Comparison of ENCODE assay signal across 9 mouse cellular contexts in genomic region chr10:37342675-37343074, GRCm38 (mm10).
DNase-seq lines count a peak whose midpoint lies in the region; ATAC-seq and TF ChIP-seq lines count a peak whose summit lies in the region.
"Had no signal": no experiment of that assay in that cellular context is flagged by ENCODE, and none has a peak within 500 bp of the region (broad histone marks: within the 10 kb centered on the region; RNA-seq: fewer than 3 reads in every experiment).

No protein-coding gene starts in this region.

- H3K4me2 ChIP-seq in lung, postnatal 0 days (replicated peaks; ENCODE audit: low read depth, low read length) = no peak overlapping the region
- no peak overlapping the region for H3K4me2 ChIP-seq in myocyte (ENCODE audit: low read depth)

- no peaks in the 10 kb centered on the region for H3K79me2 ChIP-seq in myocyte (ENCODE audit: control insufficient read depth, insufficient read depth)

- TF ChIP-seq CTCF in lung, postnatal 0 days (IDR thresholded peaks at IDR 0.05) = no peak
- TF ChIP-seq CTCF in cerebellum, adult 2 months (IDR thresholded peaks at IDR 0.05; ENCODE audit: borderline replicate concordance, insufficient read depth, low read depth, low read length) = no peak

- H3K4me3 ChIP-seq in lung, postnatal 0 days (ENCODE audit: low read depth, low read length) = no peak overlapping the region
- no peak overlapping the region for H3K4me3 ChIP-seq in cerebellum, adult 2 months (replicated peaks; ENCODE audit: insufficient read depth, low read depth, low read length)
- no peak overlapping the region for H3K4me3 ChIP-seq in myocyte

- H3ac ChIP-seq in myocyte (ENCODE audit: control insufficient read depth, insufficient read length) = no peak overlapping the region

- TF ChIP-seq POLR2A in cerebellum, adult 2 months (IDR thresholded peaks at IDR 0.05; ENCODE audit: borderline replicate concordance, insufficient read depth, low read length) = no peak
- TF ChIP-seq POLR2A in myocyte (IDR thresholded peaks at IDR 0.05; ENCODE audit: insufficient read length, low read depth) = no peak

- H3K9ac ChIP-seq in lung, postnatal 0 days (replicated peaks; ENCODE audit: low read depth) = no peak overlapping the region

- no peak overlapping the region for H3K27ac ChIP-seq in lung, postnatal 0 days (ENCODE audit: low read length)
- H3K27ac ChIP-seq in cerebellum, adult 2 months (ENCODE audit: insufficient read depth, low read length) = no peak overlapping the region

- TF ChIP-seq EP300 in lung, postnatal 0 days (IDR thresholded peaks at IDR 0.05) = no peak

- H3K4me1 ChIP-seq in lung, postnatal 0 days (ENCODE audit: insufficient read depth, low read depth, low read length) = no peaks in the 10 kb centered on the region
- peaks cover 9% of the 10 kb centered on the region; the same call in 1 of the 2 replicates for H3K4me1 ChIP-seq in cerebellum, adult 2 months (ENCODE audit: control insufficient read depth, insufficient read depth, low read length)

- H3K36me3 ChIP-seq in lung, postnatal 0 days (ENCODE audit: insufficient read depth, low read length) = no peaks in the 10 kb centered on the region
- H3K36me3 ChIP-seq in myocyte (ENCODE audit: control insufficient read depth, insufficient read depth) = no peaks in the 10 kb centered on the region

- no peaks in the 10 kb centered on the region for H3K9me3 ChIP-seq in lung, postnatal 0 days (ENCODE audit: low read length)

- peak; percentile 21 to 51 for DNase-seq in heart, adult 18-20 months
- DNase-seq in heart, postnatal 14 days = no peak
- peak; percentile 46 for DNase-seq in lung, postnatal 0 days (ENCODE audit: low spot score)
- no peak for DNase-seq in lung, postnatal 25 days (ENCODE audit: low spot score)
- DNase-seq in cerebellum, adult 2 months = peak; percentile 50 to 85
- no peak for DNase-seq in thymus, postnatal 4 days
- no peak for DNase-seq in urinary bladder, postnatal 4 days (ENCODE audit: low spot score in 2 of 2)
- DNase-seq: lung, postnatal 10 days had no signal

- intact Hi-C loops in heart, postnatal 14 days (cut with DNase I) = no loop called here

- no peaks in the 10 kb centered on the region for H3K27me3 ChIP-seq in lung, postnatal 0 days (replicated peaks; ENCODE audit: insufficient read depth, low read length)
- H3K27me3 ChIP-seq in cerebellum, adult 2 months (ENCODE audit: control insufficient read depth, insufficient read depth, low read length) = no peaks in the 10 kb centered on the region
- H3K27me3 ChIP-seq in myocyte (ENCODE audit: control insufficient read depth, insufficient read depth, insufficient read length) = no peaks in the 10 kb centered on the region

- peak; percentile 41 for ATAC-seq in lung, postnatal 0 days

TF ChIP-seq in myocyte, 11 proteins besides CTCF, POLR2A, EP300 and RAD21:
- TF ChIP-seq E2F4 (IDR thresholded peaks at IDR 0.05; ENCODE audit: insufficient read depth) (no peak), MYOG (IDR thresholded peaks at IDR 0.05; ENCODE audit: control insufficient read depth in 1 of 3, insufficient read depth in 1 of 3, insufficient read length in 2 of 3, low read depth in 2 of 3) (peak in 1 of 3 experiments; percentile 49), TCF12 (IDR thresholded peaks at IDR 0.05; ENCODE audit: insufficient read depth, poor library complexity, severe bottlenecking) (peak; percentile 78), REST (IDR thresholded peaks at IDR 0.05; ENCODE audit: insufficient read depth, insufficient read length) (no peak), CEBPB (IDR thresholded peaks at IDR 0.05; ENCODE audit: insufficient read depth, poor library complexity, severe bottlenecking) (0 out of 2 replicates have a peak, but pooled peaks have one; percentile 43), MYOD1 (IDR thresholded peaks at IDR 0.05; ENCODE audit: control insufficient read depth in 1 of 3, insufficient read length in 2 of 3, low read depth in 2 of 3) (peak in 2 of 3 experiments; percentile 60 to 67)

Comparison
In these comparisons a context has a peak if more than half of its experiments do, and no peak if none do; other contexts are left out.
1. DNase-seq: peak in heart, adult 18-20 months (2 of 2), lung, postnatal 0 days (single experiment) and cerebellum, adult 2 months (2 of 2); none in heart, postnatal 14 days (0 of 2), lung, postnatal 25 days (single experiment), thymus, postnatal 4 days (single experiment) and urinary bladder, postnatal 4 days (0 of 2).